Mouse (Mus musculus): Measurements from ENCODE around the gene Kcnh2. TPM values are rescaled to one million over a fixed set of nuclear protein-coding genes. Genes with fewer than 3 reads are reported as not detected.

Gene Kcnh2
- polyA plus RNA-seq, 1 experiment = 23.6 TPM

GRCm38 (mm10) chr5:24385374-24385773 lies 34.0 kb upstream of the Kcnh2 start:
- no peak overlapping the region for H3K27ac ChIP-seq (ENCODE audit: control insufficient read depth, insufficient read depth, low read depth, low read length)
- H3K4me3 ChIP-seq (ENCODE audit: control insufficient read depth, low read depth, low read length) = no peak overlapping the region
- no peaks in the 10 kb centered on the region for H3K27me3 ChIP-seq (ENCODE audit: control insufficient read depth, insufficient read depth, low read length)
- TF ChIP-seq POLR2A (IDR thresholded peaks at IDR 0.05; ENCODE audit: control insufficient read depth, low read depth, low read length) (no peak), CTCF (IDR thresholded peaks at IDR 0.05; ENCODE audit: control insufficient read depth, insufficient read depth, insufficient replicate concordance, low read depth, low read length) (no peak)
- no peaks in the 10 kb centered on the region for H3K36me3 ChIP-seq (ENCODE audit: control insufficient read depth, insufficient read depth, low read length)
- peaks cover 25% of the 10 kb centered on the region for H3K4me1 ChIP-seq (ENCODE audit: control insufficient read depth, insufficient read depth, low read length)

DNA sequence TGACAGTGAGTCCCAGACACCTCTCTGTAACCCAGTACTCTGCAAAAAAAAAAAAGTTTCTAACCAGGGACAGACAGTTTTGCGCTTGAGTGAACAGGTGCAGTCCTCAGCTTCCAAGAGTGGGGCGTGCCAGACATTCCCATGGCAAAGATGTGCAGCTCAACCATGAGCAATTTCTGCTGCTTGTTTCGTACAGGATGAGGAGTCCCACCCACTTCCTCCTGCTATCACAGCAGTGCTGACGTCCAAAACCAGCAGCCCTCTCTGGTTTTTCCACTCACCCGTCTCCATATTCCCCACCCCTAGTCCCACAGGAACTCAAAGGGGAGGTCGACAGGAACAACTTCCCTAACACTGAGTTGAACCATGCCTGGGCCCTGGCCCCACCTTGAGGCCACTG lies 33.0 kb upstream of the Kcnh2 start:
- Histone ChIP-seq H3K27me3 (ENCODE audit: control insufficient read depth, insufficient read depth, low read length) (no peaks in the 10 kb centered on the region), H3K4me3 (ENCODE audit: control insufficient read depth, low read depth, low read length) (no peak overlapping the region), H3K36me3 (ENCODE audit: control insufficient read depth, insufficient read depth, low read length) (no peaks in the 10 kb centered on the region), H3K27ac (ENCODE audit: control insufficient read depth, insufficient read depth, low read depth, low read length) (no peak overlapping the region), H3K4me1 (ENCODE audit: control insufficient read depth, insufficient read depth, low read length) (peaks cover 30% of the 10 kb centered on the region)
- no peak for TF ChIP-seq CTCF (IDR thresholded peaks at IDR 0.05; ENCODE audit: control insufficient read depth, insufficient read depth, insufficient replicate concordance, low read depth, low read length)
- no peak for TF ChIP-seq POLR2A (IDR thresholded peaks at IDR 0.05; ENCODE audit: control insufficient read depth, low read depth, low read length)

DNA sequence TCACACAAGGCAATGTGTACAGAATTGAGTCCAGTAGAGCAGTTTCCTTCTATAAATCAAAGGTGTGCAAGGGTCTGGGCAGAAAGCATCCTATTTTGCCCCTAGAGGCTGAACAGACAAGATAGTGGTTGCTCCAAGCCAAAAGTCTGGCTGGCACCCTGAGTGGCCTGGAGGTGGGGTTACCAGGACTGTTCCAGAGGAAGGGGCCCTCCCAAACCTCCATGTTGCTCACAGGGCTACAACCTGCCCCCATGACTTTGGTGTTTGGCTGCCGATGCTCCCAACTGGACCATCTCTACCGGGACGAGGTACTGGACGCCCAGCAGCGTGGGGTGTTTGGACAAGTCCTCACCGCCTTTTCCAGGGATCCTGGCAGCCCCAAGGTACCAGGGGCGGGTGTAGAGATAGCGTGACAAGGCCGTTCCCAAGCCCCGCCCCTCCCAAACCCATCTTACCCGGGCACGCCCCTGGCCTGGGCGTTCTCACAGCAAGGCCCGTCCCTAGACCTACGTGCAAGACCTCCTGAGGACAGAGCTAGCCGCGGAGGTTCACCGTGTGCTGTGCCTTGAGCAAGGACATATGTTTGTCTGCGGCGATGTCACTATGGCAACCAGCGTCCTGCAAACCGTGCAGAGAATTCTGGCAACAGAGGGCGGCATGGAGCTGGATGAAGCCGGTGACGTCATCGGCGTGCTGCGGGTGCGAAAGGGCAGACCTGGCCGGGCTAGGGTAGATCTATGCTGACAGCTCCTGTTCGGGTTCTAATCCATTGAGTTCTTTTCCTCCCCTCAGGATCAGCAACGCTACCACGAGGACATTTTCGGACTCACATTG lies 31.8 kb upstream of the Kcnh2 start:
- Histone ChIP-seq H3K4me3 (ENCODE audit: control insufficient read depth, low read depth, low read length) (peak overlapping the region; percentile 81), H3K27ac (ENCODE audit: control insufficient read depth, insufficient read depth, low read depth, low read length) (peak overlapping the region; percentile 3; the same call in 1 of the 2 replicates), H3K4me1 (ENCODE audit: control insufficient read depth, insufficient read depth, low read length) (peaks cover 25% of the 10 kb centered on the region), H3K27me3 (ENCODE audit: control insufficient read depth, insufficient read depth, low read length) (no peaks in the 10 kb centered on the region), H3K36me3 (ENCODE audit: control insufficient read depth, insufficient read depth, low read length) (no peaks in the 10 kb centered on the region)
- peak; percentile 77; the same call in 1 of the 2 replicates for TF ChIP-seq POLR2A (IDR thresholded peaks at IDR 0.05; ENCODE audit: control insufficient read depth, low read depth, low read length)
- peak; percentile 52; the same call in 1 of the 2 replicates for TF ChIP-seq CTCF (IDR thresholded peaks at IDR 0.05; ENCODE audit: control insufficient read depth, insufficient read depth, insufficient replicate concordance, low read depth, low read length)

GRCm38 (mm10) chr5:24381988-24382387 lies 30.6 kb upstream of the Kcnh2 start:
- no peak overlapping the region for H3K27ac ChIP-seq (ENCODE audit: control insufficient read depth, insufficient read depth, low read depth, low read length)
- H3K27me3 ChIP-seq (ENCODE audit: control insufficient read depth, insufficient read depth, low read length) = no peaks in the 10 kb centered on the region
- peaks cover 13% of the 10 kb centered on the region for H3K4me1 ChIP-seq (ENCODE audit: control insufficient read depth, insufficient read depth, low read length)
- H3K36me3 ChIP-seq (ENCODE audit: control insufficient read depth, insufficient read depth, low read length) = no peaks in the 10 kb centered on the region
- no peak for TF ChIP-seq POLR2A (IDR thresholded peaks at IDR 0.05; ENCODE audit: control insufficient read depth, low read depth, low read length)
- H3K4me3 ChIP-seq (ENCODE audit: control insufficient read depth, low read depth, low read length) = peak overlapping the region; percentile 81

DNA sequence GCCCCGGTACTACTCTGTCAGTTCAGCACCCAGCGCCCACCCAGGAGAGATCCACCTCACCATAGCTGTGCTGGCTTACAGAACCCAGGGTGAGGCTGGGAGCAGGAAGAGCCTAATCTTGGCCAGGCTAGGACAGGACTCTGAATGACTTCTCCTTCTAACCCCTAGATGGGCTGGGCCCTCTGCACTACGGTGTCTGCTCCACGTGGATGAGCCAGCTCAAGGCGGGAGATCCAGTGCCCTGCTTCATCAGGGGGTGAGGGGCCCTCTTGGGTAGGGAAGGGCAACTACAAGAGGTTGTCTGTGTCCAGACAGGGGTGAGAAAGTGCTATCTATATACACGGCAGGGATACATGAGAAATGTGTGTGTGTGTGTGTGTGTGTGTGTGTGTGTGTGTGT lies 30.1 kb upstream of the Kcnh2 start:
- TF ChIP-seq POLR2A (IDR thresholded peaks at IDR 0.05; ENCODE audit: control insufficient read depth, low read depth, low read length) = no peak
- no peak for TF ChIP-seq CTCF (IDR thresholded peaks at IDR 0.05; ENCODE audit: control insufficient read depth, insufficient read depth, insufficient replicate concordance, low read depth, low read length)
- peak overlapping the region; percentile 44 for H3K4me3 ChIP-seq (ENCODE audit: control insufficient read depth, low read depth, low read length)
- no peaks in the 10 kb centered on the region for H3K27me3 ChIP-seq (ENCODE audit: control insufficient read depth, insufficient read depth, low read length)
- peaks cover 11% of the 10 kb centered on the region for H3K4me1 ChIP-seq (ENCODE audit: control insufficient read depth, insufficient read depth, low read length)
- H3K27ac ChIP-seq (ENCODE audit: control insufficient read depth, insufficient read depth, low read depth, low read length) = no peak overlapping the region
- no peaks in the 10 kb centered on the region for H3K36me3 ChIP-seq (ENCODE audit: control insufficient read depth, insufficient read depth, low read length)

GRCm38 (mm10) chr5:24380499-24380898 lies 29.1 kb upstream of the Kcnh2 start:
- TF ChIP-seq POLR2A (IDR thresholded peaks at IDR 0.05; ENCODE audit: control insufficient read depth, low read depth, low read length) = no peak
- no peak for TF ChIP-seq CTCF (IDR thresholded peaks at IDR 0.05; ENCODE audit: control insufficient read depth, insufficient read depth, insufficient replicate concordance, low read depth, low read length)
- Histone ChIP-seq H3K27me3 (ENCODE audit: control insufficient read depth, insufficient read depth, low read length) (no peaks in the 10 kb centered on the region), H3K4me3 (ENCODE audit: control insufficient read depth, low read depth, low read length) (peak overlapping the region; percentile 44), H3K4me1 (ENCODE audit: control insufficient read depth, insufficient read depth, low read length) (peaks cover 11% of the 10 kb centered on the region), H3K36me3 (ENCODE audit: control insufficient read depth, insufficient read depth, low read length) (no peaks in the 10 kb centered on the region), H3K27ac (ENCODE audit: control insufficient read depth, insufficient read depth, low read depth, low read length) (no peak overlapping the region)

DNA sequence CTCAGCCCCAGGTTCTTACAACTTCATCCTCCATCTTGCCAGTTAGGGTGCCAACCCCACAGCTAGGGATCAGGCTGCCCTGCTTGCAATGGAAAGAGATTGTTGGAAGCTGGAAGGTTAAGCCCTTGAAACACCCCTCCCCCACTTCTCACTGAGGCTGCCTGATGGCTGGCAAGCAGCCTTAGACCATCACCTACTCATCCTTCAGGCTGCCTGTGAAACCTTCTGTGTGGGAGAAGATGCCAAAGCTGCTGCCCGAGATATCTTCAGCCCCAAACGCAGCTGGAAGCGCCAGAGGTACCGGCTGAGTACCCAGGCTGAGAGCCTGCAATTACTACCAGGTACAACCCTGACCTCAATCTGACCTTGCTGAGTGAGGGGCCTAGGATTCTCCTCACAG lies 28.1 kb upstream of the Kcnh2 start:
- Histone ChIP-seq H3K4me3 (ENCODE audit: control insufficient read depth, low read depth, low read length) (no peak overlapping the region), H3K27me3 (ENCODE audit: control insufficient read depth, insufficient read depth, low read length) (no peaks in the 10 kb centered on the region), H3K36me3 (ENCODE audit: control insufficient read depth, insufficient read depth, low read length) (no peaks in the 10 kb centered on the region), H3K27ac (ENCODE audit: control insufficient read depth, insufficient read depth, low read depth, low read length) (no peak overlapping the region), H3K4me1 (ENCODE audit: control insufficient read depth, insufficient read depth, low read length) (peaks cover 11% of the 10 kb centered on the region)
- no peak for TF ChIP-seq CTCF (IDR thresholded peaks at IDR 0.05; ENCODE audit: control insufficient read depth, insufficient read depth, insufficient replicate concordance, low read depth, low read length)
- no peak for TF ChIP-seq POLR2A (IDR thresholded peaks at IDR 0.05; ENCODE audit: control insufficient read depth, low read depth, low read length)

All from testis, adult 2 months (tissue).